Mouse (Mus musculus) hematopoietic stem cell, adult 5-6 weeks (primary cell): ENCODE data around the gene Zfp282. TPM values are rescaled to one million over a fixed set of nuclear protein-coding genes. Genes with fewer than 3 reads are reported as not detected.
"Not testable (repeated sequence)": the region's sequence is repeated elsewhere in the genome, so short reads cannot be mapped to it uniquely, and the experiment has no call there.

Experiments used
- ATAC-seq, 2 experiments: fragments of 125-278 bp in 1 of 2; replicated peaks in 1 of 2; 2 replicates each; pipeline ENCODE4 v1.8.0; 2016 to 2017; ENCODE audit warnings: inconsistent platforms in 2 of 2, mild to moderate bottlenecking in 2 of 2, moderate number of reproducible peaks in 2 of 2, low read depth in 1 of 2, moderate TSS enrichment in 1 of 2; ENCODE audit not compliant: low FRiP score in 2 of 2, poor library complexity in 2 of 2, severe bottlenecking in 2 of 2, insufficient read depth in 1 of 2, low TSS enrichment in 1 of 2
- total RNA-seq: library from RNA; stranded (forward); fragments of 172-1452, 232-1000 nt; gene quantifications from 2 replicates; pipeline ENCODE4 v1.2.3, GENCODE M21; 2017

The Zfp282 gene
- total RNA-seq = 14.5 and 16.9 TPM in 2 replicates

DNA sequence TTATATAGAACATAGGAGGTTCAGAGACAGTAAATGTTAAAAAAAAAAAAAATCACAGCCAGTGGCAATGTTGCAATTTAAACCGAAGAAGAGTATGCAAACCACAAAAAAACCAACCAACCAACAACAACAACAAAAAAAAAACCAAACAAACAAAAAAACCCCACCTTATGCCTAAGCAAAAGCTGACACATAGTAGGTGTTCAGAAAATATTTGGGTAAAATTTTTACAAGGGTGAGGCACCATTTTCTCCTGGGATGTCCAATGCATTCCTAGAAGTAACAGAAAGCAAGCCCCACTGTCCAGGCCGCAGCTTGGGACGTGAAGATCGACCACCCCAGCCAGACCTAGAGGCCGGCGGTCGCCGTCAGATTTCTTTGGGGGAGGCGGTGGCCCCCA is at the start of gene Zfp282:
TSS of gene Zfp282 (plus strand) at position 147 of the 400 bp plus-strand sequence.
- ATAC-seq = no peak

DNA sequence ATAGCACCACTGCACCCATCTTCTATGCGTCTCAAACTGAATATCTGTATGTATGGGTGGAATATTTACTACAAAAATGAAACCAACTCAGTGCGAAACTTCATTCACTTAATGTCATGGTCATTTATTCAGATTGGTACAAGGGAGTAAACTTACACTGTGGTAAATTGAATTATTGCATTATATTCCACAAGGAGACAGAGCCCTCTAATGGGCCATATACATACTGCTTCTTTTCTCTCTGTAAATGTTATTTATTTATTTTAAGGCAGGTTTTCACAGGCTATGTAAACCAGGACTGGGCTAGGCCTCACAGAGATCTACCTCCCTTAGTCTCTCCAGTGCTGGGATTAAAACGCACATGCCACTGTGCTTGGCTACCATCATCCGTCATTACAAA is 49.5 kb upstream of the Zfp282 start:
- ATAC-seq = no peak

DNA sequence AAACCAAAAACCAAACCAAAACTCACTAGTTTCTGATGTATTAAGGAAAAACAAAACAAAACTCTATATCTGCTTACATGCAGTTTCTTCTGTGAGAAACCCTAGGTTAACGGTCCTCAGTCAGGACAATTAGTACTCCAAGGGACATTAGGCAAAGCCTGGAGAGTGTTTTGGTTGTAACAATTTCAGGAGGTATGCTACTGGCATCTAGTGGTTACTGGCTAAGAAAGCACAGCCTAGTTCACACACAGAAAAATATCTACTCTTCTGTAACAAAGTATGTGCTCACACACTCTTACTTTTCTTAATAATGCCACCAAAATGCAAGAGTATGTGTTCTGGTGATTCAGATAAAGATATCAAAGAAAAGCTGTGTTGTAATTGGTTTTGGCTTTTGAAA is 48.1 kb upstream of the Zfp282 start:
- 0 out of 4 replicates have a peak, but pooled peaks of 1 of the 2 experiments have one; percentile 36 for ATAC-seq

DNA sequence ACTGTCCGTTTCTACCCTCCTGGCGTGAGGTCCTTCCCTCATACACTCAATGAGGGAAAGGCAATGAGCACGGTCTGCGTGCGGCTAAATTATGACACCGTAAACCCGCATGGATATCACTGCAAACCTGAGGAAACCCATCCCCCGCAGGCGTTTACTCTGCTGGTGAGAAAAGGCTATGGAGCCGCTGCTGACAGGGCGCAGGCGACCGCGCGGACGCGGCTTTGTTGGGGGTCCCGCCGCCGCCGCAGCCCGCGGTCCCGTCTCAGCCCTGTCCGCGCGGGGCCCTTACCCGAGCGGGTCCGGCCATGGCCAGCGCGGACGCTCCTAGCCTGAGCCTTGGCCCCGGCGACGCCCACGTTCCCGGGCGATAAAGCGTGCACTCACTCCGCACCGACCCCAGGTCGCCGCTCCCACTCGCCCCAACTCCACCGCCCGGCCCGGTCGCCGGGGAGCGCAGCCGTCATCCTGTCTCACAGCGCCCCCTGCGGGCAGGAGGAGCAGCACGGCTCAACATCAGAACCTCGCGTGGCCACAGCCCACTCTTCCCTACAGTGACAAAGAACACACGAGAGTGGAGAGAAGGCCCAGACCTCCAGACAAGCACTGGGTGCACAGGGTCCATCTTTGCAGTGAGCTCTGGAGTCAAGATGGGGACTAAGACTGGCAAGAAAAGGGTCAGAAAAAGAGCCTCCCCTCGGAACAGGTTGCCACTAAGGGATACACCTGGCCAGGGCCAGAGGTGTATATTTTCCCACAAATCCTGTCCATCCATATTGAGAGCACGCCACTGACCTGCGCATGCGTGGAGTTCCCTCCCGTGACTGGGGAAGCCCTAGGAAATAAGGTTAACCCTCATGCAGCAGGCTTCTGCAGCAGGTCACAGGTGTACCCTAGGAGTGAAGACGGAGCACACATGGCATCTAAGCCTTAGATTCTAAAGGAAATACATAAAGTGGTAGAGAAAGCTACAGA is 46.6 kb upstream of the Zfp282 start, which contains the start of gene Zfp786:
TSS of gene Zfp786 (minus strand) at position 764 of the 975 bp plus-strand sequence.
- ATAC-seq = peak; percentile 93 to 97

DNA sequence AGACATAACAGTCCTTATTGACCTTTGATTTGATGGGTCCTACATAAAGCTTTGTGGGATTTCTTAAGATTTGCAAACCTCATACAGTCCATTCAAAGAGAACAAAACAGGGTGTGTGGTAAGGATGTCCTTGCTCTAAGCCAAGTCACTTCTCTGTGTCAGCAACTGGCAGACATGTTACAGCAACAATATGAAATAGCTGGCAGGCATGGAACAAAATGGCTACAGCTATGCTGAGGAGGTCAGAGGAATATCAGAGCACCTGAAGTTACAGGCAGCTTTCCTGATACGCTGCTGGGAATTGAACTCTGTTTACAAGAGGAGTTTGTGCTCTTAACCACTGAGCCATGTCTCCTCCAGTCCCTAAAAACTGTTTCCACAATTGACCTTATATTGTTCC is 44.8 kb upstream of the Zfp282 start:
- no peak for ATAC-seq

DNA sequence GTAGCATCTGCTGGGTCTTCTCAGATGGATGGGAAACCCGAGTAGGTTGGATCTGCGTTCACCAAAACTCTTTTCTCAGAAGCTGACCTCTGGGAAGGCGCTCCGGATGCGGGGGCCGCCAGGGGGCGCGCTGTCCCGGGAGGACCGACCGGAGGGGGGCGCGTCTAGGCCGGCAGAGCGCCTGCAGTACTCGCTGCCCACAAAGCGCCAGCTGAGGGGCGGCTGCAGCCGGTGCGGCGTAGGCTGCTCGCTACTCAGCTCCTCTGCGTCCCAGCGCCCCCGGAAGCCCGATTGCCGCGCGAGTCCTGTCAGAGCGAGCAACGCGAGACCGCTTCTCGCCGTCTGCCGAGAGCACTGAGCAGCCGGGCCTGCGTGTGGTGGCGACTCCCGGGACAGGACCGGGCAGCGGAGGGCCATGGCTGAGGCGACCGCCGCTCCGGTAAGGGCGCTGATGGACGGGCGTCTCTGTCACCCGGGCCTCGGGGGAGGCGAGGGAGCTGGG is 41.5 kb upstream of the Zfp282 start, which contains the start of gene Zfp398:
TSS of gene Zfp398 (plus strand) at position 180 of the 502 bp plus-strand sequence.
- ATAC-seq = peak; percentile 86 to 96

DNA sequence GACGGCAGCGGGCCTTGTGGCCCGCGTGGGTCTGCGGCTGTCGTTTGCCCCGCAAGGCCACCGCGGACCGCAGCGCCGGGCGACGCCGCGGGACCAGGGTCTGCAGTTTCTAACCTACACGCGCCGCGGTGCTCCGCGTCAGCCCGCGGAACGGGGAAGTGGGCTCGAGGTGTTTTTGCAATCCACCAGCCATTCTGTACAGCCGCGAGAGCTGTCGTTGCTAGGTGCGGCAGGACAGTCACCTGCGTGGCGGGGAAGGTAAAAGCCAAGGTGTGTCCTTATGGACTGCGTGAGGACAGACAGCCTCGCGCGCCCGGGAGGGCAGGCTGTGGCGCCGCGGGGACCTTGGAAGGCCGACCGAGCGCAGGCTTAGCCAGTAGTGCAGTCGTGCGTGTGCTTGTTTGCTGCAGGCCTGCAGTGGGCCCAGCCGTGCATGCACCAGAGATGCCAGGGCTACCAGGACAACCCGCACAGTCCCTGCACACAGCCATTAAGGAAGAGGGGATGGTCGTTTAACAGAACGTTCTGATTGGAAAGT is 41.0 kb upstream of the Zfp282 start:
- peak; percentile 36 to 53; a peak in 2 of 4 replicates for ATAC-seq

DNA sequence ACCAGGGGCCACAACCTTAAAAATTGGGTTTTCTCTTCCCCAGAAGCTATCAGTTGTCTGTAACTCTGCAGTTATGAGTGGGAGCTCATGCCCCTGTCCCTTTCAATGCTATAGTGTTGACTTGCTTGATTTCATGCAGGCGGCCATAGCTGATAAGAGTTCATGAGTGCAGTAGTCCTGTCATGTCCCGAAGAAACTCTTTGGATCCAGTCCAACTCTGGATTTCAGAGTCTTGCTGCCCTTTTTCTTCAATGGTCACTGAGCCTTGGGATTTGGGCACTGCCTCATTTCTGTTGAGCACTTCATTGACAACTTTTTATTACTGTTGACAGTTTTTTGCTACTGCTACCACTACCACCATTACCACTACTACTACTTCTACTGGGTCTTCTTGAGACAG is 39.4 kb upstream of the Zfp282 start:
- no peak for ATAC-seq

DNA sequence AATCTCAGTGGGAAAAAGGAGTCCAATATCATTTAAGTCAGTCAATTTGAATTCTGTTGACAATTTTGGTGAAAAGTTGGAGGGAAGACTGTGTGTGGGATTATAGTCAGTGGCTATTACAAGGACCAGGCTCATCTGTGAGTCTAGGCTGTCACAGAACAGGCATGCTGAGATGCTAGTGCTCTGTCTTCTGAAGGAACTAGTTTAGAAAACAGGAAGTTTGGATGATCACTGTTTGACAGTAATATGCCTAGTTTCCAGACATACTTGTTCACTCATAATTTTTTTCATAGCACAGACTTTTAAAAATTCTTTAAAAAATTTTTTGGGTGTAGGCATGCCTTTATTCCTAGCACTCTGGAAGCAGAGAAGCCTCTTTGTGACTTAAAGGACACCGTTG is 35.9 kb upstream of the Zfp282 start:
- ATAC-seq = no peak

DNA sequence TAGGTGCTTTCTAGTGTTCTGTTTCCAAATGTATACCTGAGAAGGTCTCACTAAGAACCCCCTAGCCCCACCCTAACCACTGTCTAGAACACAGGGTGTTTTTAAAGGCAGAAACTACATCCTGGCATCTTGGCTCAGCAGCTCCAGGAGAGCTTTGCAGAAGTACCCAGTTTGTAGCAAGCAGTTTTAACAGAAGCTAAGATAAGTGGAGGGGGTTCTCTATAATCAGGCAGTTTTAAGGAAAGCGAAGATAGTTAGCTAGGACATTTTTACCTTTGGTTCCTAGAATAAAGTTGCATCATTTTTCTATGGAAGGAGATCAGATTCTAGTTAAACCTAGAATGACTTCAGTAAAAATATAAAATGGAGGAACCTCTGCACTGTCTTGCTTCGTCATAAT is 35.2 kb upstream of the Zfp282 start:
- no peak for ATAC-seq

DNA sequence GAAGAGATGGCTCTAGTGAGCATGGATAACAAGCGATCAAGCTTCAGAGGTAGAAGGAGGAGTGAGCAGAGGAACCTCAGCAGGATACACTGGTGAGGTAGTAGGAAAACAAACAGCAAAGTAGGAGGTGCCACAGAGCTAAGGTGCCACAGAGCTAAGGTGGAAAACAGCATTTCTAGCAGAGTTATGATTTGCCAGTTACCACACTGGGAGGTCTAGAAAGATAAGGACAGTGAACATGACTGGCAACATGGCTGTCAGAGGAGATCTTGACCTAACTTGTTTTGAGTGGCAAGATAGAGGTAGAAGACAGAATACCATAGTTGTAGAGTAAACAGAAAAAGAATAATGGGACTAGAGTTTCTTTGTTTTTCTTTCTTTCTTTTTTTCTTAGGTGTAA is 34.7 kb upstream of the Zfp282 start:
- no peak for ATAC-seq

DNA sequence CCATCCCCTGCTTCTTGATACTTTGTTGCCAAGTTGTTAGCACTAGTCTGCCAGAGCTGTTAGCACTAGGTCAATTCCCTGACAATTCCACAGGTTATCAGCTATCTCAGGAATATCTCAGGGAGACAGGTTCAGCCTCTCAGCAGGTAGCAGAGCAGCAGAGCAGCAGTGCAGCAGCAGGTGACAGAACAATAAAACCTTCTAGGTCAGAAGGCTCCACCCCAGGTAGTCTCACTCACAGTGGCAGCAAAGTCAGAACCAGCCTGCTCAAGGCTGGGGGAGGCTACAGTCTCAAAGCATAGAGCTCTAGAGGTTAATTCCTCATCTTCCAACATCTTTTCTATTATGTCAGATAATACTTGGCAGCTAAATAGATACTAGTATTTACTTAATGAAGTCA is 31.2 kb upstream of the Zfp282 start:
- ATAC-seq = no peak

DNA sequence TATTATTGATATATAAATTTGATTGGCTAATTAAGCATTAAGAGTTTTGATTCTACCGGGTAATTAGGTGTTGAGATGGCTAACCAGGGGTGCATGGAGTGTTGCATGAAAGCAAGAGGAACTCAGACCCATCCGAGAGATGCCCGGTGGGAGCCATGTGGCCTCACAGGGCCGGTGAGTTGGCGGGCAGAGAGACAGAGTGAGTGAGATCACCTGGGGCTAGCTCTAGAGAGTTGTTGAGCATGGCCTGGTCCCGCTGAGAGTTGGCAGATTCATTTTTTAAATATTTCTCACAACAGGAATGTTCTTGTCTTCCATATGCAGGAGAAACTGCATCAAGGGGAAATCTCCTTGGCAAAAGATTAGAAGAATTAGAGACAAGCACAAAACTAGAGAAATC is 19.8 kb upstream of the Zfp282 start:
- no peak for ATAC-seq

DNA sequence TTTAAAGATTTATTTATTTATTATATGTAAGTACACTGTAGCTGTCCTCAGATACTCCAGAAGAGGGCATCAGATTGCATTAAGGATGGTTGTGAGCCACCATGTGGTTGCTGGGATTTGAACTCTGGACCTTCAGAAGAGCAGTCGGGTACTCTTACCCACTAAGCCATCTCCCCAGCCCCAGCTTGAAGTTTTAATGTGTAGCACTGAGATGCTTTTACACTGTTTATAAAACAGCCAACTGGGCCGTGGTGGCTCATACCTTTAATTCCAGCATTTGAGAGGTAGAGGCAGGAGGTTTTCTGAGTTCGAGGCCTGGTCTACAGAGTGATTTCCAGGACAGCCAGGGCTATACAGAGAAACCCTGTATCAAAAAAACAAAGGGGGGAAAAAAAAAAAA is 19.3 kb upstream of the Zfp282 start:
- not testable (repeated sequence) for ATAC-seq

DNA sequence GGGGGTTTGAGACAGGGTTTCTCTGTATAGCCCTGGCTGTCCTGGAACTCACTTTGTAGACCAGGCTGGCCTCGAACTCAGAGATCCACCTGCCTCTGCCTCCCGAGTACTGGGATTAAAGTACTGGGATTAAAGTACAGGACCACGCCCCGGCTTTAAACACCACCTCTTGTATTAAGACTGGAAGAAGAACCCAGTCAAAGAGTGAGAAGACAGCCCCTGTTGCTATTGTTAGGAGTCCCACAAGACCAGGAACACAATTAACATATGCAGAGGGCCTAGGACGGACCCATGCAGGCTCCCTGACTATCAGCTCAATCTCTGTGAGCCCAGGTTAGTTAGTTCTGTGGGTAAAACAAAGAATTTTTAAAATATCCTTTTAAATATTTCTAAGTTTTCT is 4.7 kb upstream of the Zfp282 start:
- no peak for ATAC-seq

DNA sequence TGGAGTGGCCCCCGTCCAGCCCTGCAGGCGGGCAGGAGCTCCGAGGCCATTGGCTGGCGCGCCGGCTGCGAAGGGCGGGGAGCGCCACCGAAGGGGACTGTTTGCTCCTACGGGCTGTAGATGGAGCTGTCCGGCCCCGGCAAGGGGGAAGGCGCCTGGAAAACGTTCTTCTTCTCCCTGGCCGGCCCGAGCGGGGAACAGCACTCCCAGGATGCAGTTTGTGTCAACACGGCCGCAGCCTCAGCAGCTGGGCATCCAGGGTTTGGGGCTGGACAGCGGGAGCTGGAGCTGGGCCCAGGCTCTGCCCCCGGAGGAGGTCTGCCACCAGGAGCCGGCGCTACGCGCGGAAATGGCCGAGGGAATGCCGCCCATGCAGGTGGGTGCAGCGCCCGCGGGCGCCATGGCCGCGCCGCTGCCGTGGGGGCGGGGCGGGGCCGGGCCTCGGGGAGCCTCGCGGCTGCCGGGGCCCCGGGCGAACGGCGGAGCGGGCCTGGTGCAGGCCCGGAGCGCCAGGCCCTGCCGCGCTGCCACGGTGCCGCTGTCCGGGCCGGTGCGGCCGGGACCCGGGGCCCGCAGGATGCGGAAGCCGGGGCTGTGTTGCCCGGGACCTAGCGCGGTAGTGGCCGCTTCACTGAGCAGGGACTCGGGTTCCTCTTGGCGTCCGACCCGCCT is 593 bp downstream of the Zfp282 start:
- ATAC-seq = peak; percentile 90 to 97

DNA sequence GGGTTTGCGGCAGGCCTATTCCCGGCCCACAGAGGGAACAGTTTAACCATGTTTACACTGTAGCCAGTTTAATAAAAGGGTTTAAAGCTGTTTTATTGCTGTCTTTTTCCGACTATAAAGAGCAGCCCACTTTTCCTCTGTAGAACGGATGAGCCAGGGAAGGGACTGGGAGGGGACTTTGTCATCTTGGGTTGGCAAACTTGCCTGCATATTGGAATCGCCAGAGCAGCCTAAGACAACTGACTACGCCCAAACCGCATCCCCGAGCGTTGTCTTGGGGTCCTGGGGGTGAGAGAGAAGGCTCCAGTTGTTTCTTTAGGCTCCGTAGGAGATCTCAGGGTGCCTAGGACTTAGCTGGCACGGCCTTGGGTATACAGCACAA is 1.1 kb downstream of the Zfp282 start:
- ATAC-seq = 0 out of 4 replicates have a peak, but pooled peaks of 1 of the 2 experiments have one; percentile 13

DNA sequence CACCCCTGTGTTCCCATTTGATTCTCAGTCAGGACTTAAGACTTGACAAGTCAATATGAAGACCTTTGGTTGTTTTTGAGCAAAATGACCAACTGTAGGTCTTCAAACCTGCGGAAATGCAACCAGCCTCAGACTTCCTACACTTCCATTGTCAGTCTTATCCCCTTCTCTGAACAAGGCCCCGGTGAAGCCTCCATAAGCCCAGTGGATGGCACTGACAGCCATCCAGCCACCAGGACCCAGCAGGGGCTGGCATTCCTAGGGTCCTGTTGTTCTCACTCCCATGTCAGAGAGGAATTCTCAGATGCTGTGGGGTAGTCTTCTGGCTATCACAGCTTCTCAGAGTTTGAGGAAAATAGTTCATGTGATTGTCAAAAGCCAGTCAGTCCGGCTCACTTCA is 1.6 kb downstream of the Zfp282 start:
- ATAC-seq = no peak
